Mouse (Mus musculus): Measurements from ENCODE around the gene Gpr173.

GRCm38 (mm10) chrX:152368397-152369273, at the start of gene Gpr173:
- no peak for TF ChIP-seq CTCF (IDR thresholded peaks at IDR 0.05; ENCODE audit: control insufficient read depth, insufficient read depth, low read length)
- TF ChIP-seq POLR2A (IDR thresholded peaks at IDR 0.05; ENCODE audit: borderline replicate concordance, control insufficient read depth, low read depth, low read length): no peak
